Mouse (Mus musculus): ENCODE results near the gene Xpo4.

DNA sequence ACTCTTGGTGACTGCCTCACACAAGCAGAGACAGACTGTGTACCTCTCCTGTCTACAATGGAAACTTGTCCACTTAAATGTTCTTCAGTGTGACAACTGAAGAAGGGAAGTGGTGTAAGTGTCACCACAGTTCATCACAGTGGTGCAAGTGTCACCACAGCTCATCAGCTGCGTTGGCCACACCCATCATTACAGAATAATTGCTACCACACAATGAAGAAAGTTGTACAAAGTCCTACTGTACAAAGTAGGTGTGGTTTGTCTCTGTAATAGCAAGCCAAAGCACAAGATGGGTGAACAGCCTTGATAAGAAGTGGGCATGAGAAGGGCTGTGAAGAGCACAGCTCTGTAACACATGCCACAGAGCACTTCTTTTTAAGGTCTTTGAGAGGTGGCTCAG lies 47.7 kb upstream of the Xpo4 start:
- no peak for TF ChIP-seq MAFK (IDR thresholded peaks at IDR 0.05; ENCODE audit: insufficient read depth, low read depth, low read length)
- TF ChIP-seq ZNF384 (IDR thresholded peaks at IDR 0.05; ENCODE audit: low read depth, low read length): no peak
- TF ChIP-seq CHD2 (IDR thresholded peaks at IDR 0.05; ENCODE audit: low read depth, low read length): no peak
- no peak for TF ChIP-seq HCFC1 (IDR thresholded peaks at IDR 0.05; ENCODE audit: borderline replicate concordance, insufficient read depth, low read length)
- TF ChIP-seq ZC3H11A (IDR thresholded peaks at IDR 0.05; ENCODE audit: borderline replicate concordance, low read depth, low read length): no peak

All from ES-E14 (cell line).